Mouse (Mus musculus) cerebellum, adult 2 months (tissue): ENCODE measurements around the gene Palmd. TPM values are rescaled to one million over a fixed set of nuclear protein-coding genes. Genes with fewer than 3 reads are reported as not detected.

Experiments
- DNase-seq, 2 experiments: peaks; one replicate each; pipeline ENCODE4 v3.0.0; 2021
- H3K27ac ChIP-seq: fragments of 200-500 bp; 2 replicates; pipeline ENCODE4 v1.5.1; 2012; ENCODE audit warnings: low read length, control low read depth, inconsistent platforms; ENCODE audit not compliant: insufficient read depth
- H3K27me3 ChIP-seq: fragments of 200-500 bp; 2 replicates; pipeline ENCODE4 v1.6.1; 2012; ENCODE audit warnings: inconsistent platforms, mild to moderate bottlenecking, low read length, moderate library complexity; ENCODE audit not compliant: control insufficient read depth, insufficient read depth
- H3K4me1 ChIP-seq: fragments of 200-500 bp; 2 replicates; pipeline ENCODE4 v1.6.1; 2011; ENCODE audit warnings: low read length; ENCODE audit not compliant: control insufficient read depth, insufficient read depth
- H3K4me3 ChIP-seq: fragments of 200-500 bp; replicated peaks from 2 replicates; pipeline ENCODE3; 2011; ENCODE audit warnings: mild to moderate bottlenecking, low read depth, low read length, control low read depth; ENCODE audit not compliant: insufficient read depth
- CTCF ChIP-seq: fragments of 200-500 bp; IDR thresholded peaks from 2 replicates; pipeline ENCODE4 v1.5.1; 2011; ENCODE audit warnings: low read depth, mild to moderate bottlenecking, control low read depth, low read length, moderate library complexity, borderline replicate concordance; ENCODE audit not compliant: insufficient read depth
- POLR2A ChIP-seq: fragments of 200-500 bp; IDR thresholded peaks from 2 replicates; pipeline ENCODE4 v1.6.1; 2011; ENCODE audit warnings: low read length, control low read depth, borderline replicate concordance; ENCODE audit not compliant: insufficient read depth
- WGBS: fragments of 180-500 bp; shearing (Covaris S2); methylation state at CpG from one replicate; pipeline ENCODE4 v1.1.7; 2018; 5-methylcytosine and 5-hydroxymethylcytosine counted together
- polyA plus RNA-seq: library from polyadenylated mRNA; depleted of rRNA; stranded (reverse); fragments of >200 nt; gene quantifications from 2 replicates; pipeline ENCODE4 v1.2.3, GENCODE M21; 2012

The Palmd gene
- polyA plus RNA-seq, 1 experiment, result 5.1 TPM

DNA sequence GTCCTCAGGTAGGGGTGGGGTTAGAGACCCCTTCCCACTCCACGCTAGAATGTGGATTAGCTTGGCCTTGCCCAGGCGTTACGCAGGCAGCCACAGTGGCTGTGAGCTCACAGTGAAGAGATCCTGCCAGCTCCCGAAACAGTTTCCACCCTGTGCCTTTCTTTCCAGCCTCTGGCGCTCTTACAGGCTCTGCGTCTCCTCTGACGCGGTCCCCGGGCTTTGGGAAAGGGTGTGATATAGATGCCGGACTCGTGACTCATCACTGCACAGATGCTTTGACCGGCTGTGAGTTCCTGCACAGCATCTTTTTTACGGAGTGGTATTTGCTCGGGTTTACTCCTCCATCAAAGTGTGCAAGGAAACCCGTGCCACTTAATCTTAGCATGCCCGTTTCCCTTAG, 62.9 kb downstream of the Palmd start:
- Histone ChIP-seq H3K27ac (no peak overlapping the region), H3K4me1 (no peaks in the 10 kb centered on the region), H3K27me3 (no peaks in the 10 kb centered on the region), H3K4me3 (peak overlapping the region; percentile 43)
- no peak for TF ChIP-seq POLR2A
- WGBS, result 22% methylated on average over 16 of the region's 16 CpGs
- peak in 1 of 2 experiments; percentile 9 for DNase-seq

DNA sequence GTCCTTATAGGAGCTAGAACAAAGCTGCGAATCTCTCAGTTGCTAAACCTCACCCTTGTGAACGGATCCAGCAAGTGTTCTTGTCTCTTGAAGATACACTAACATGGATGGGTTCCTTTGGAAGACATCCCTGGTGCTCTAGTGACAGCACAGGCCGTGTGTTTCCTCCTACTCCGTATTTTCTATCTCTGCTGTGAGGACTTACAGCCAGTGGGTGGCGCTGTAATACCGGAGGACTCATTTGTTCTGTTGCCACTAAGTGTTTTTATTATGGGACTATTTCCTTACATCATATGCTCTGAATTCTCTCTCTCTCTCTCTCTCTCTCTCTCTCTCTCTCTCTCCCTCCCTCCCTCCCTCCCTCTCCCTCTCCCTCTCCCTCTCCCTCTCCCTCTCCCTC, 64.6 kb downstream of the Palmd start:
- TF ChIP-seq POLR2A (no peak), CTCF (peak; percentile 47; the same call in 1 of the 2 replicates)
- WGBS, result 28% methylated on average over 6 of the region's 6 CpGs
- Histone ChIP-seq H3K4me1 (no peaks in the 10 kb centered on the region), H3K27ac (no peak overlapping the region), H3K4me3 (no peak overlapping the region), H3K27me3 (no peaks in the 10 kb centered on the region)
- peak; percentile 27 to 46 for DNase-seq

DNA sequence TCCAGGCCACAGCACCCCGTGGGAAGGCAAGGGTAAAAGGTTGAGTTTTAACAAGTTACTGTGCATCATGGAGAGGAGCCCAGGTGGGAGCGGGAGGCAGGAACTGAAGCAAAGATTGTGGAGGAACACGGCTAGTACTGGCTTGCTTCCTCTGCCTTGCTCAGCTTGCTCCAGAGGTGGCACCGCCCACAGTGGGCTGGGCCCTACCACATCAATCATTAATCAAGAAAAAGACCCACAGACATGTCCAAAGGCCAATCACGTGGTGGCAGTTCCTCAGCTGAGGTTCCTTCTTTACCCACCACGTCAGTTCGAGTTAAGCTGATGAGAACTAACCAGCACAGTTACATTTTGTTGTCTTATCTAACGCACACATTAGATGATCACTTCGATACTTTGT, 75.9 kb downstream of the Palmd start:
- TF ChIP-seq POLR2A (no peak), CTCF (no peak)
- Histone ChIP-seq H3K27ac (no peak overlapping the region), H3K27me3 (no peaks in the 10 kb centered on the region), H3K4me3 (no peak overlapping the region), H3K4me1 (no peaks in the 10 kb centered on the region)
- DNase-seq, result no peak
- WGBS, result 88% methylated on average over 9 of the region's 9 CpGs

GRCm38 (mm10) chr3:116892206-116892563, 76.6 kb downstream of the Palmd start:
- H3K27me3 ChIP-seq, result no peaks in the 10 kb centered on the region
- H3K4me3 ChIP-seq, result no peak overlapping the region
- 93% methylated on average over 6 of the region's 6 CpGs for WGBS
- no peaks in the 10 kb centered on the region for H3K4me1 ChIP-seq
- TF ChIP-seq POLR2A (no peak), CTCF (no peak)
- no peak for DNase-seq
- no peak overlapping the region for H3K27ac ChIP-seq

DNA sequence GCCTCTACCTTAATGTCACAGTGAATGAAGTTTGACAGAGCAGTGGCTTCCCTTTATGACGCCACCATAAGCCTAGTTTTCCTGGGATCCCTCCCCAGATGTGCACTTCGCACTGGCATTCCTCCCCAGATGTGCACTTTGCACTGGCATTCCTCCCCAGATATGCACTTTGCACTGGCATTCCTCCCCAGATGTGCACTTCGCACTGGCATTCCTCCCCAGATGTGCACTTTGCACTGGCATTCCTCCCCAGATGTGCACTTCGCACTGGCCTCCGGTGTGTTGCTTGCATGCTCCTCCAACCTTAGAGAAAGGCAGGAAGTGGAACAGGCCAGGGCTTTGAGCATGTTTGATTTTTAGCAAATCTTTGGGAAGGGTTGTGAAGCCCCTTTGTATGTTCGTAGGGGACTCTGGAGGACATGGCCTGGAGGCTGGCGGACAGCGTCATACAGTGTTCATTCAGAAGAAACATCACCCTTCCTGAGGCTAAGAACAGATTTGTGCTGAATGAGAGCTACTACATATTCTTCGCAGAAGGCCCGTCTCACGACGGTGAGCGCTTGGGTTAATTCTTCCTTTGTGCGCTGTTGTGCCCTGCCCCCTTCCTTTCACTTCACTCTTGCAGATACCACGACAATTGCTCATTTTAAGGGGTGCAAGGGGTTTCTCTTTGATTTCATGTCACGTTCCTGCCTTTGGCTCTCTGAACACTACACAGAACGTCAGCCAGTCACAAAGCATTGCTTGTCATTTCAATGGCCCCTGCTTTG, 77.2 kb downstream of the Palmd start:
- no peak overlapping the region for H3K27ac ChIP-seq
- no peaks in the 10 kb centered on the region for H3K4me1 ChIP-seq
- no peak overlapping the region for H3K4me3 ChIP-seq
- H3K27me3 ChIP-seq, result no peaks in the 10 kb centered on the region
- 75% methylated on average over 17 of the region's 17 CpGs for WGBS
- no peak for DNase-seq
- TF ChIP-seq CTCF (no peak), POLR2A (no peak)

- TF ChIP-seq POLR2A, result no peak
- TF ChIP-seq CTCF, result no peak
- WGBS, result 97% methylated on average over 4 of the region's 4 CpGs
- Histone ChIP-seq H3K4me1 (no peaks in the 10 kb centered on the region), H3K27me3 (no peaks in the 10 kb centered on the region), H3K27ac (no peak overlapping the region), H3K4me3 (no peak overlapping the region)
- DNase-seq, result no peak
These were observed 78.2 kb downstream of the Palmd start for GRCm38 (mm10) chr3:116890576-116890975.

- no peak for DNase-seq
- 95% methylated on average over 7 of the region's 7 CpGs for WGBS
These were observed 79.4 kb downstream of the Palmd start for GRCm38 (mm10) chr3:116889358-116889757.

DNA sequence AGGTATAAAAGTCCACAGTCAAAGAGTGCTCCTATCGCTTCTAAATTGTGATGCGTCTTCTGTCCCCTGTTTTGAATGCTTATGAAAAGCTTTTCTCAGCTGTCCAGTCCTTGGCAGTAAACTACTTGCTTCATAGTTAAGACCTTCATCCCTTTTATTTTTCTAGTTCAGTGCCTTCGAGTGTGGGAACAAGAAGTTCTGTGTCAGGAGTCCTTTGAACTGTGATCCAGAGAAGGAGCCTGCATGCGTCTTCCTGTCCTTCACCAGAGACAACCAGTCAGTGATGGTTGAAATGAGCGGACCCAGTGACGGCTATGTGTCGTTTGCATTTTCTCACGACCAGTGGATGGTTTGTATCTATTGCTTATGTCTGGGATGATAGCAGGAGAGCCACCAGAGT, 83.8 kb downstream of the Palmd start:
- Histone ChIP-seq H3K4me1 (no peaks in the 10 kb centered on the region), H3K4me3 (no peak overlapping the region), H3K27me3 (no peaks in the 10 kb centered on the region), H3K27ac (no peak overlapping the region)
- DNase-seq, result no peak
- TF ChIP-seq CTCF (no peak), POLR2A (no peak)
- 79% methylated on average over 8 of the region's 8 CpGs for WGBS

More at GRCm38 (mm10) chr3:116889358-116889757, 79.4 kb downstream of the Palmd start:
- Histone ChIP-seq H3K27ac (no peak overlapping the region), H3K4me3 (no peak overlapping the region), H3K4me1 (no peaks in the 10 kb centered on the region), H3K27me3 (no peaks in the 10 kb centered on the region)
- TF ChIP-seq CTCF (no peak), POLR2A (no peak)
